Comparison of ENCODE assay signal across 23 mouse cellular contexts in the genomic region with DNA sequence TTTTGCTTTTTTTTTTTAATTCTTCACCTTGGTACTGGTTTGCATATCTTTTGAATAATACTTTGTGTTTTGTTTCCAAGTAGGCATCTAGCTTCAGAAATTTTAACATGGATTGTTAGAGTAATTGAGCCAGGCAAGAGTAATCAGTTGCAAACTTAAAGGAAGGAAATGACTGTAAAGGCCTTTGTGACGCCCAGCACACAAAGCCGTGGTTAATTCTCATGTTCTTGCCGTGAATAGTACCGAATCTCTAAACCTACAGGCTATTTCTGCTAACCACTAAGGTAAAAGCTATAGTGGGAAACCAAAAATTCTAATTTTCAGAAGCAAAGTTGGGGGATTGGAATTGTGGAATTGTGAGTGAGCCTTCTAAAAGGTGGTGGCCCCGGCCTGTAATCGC. TPM values are rescaled to one million over a fixed set of nuclear protein-coding genes. Genes with fewer than 3 reads are reported as not detected.
DNase-seq lines count a peak whose midpoint lies in the region; ATAC-seq and TF ChIP-seq lines count a peak whose summit lies in the region.
"Had no signal": no experiment of that assay in that cellular context is flagged by ENCODE, and none has a peak within 500 bp of the region (broad histone marks: within the 10 kb centered on the region; RNA-seq: fewer than 3 reads in every experiment).

No protein-coding gene starts in this region.

- no peak for TF ChIP-seq CTCF in gastrocnemius, adult 2 months (IDR thresholded peaks at IDR 0.05)
- no peak for TF ChIP-seq CTCF in heart, postnatal 0 days (IDR thresholded peaks at IDR 0.05; ENCODE audit: low read depth)

- DNase-seq in gastrocnemius, adult 2 months: no peak
- no peak for DNase-seq in gastrocnemius, postnatal 36 days
- DNase-seq in heart, postnatal 0 days (ENCODE audit: low spot score): no peak
- no peak for DNase-seq in heart, postnatal 10 days
- peak; percentile 78 for DNase-seq in 416B (ENCODE audit: low read depth)
- no peak for DNase-seq in layer of hippocampus, adult 11-12 months (ENCODE audit: low spot score)
- no peak for DNase-seq in adrenal gland, postnatal 25 days
- DNase-seq: adrenal gland, adult 8-10 months; cerebellum, adult 8-10 months; cerebellum, postnatal 36 days; gastrocnemius, postnatal 14 days; kidney, adult 11 months; kidney, postnatal 36 days; liver; lung, postnatal 36 days; right cerebral cortex, postnatal 4 days; thymus, postnatal 36 days had no signal

- H3K9me3 ChIP-seq in heart, postnatal 0 days (replicated peaks; ENCODE audit: control insufficient read depth, low read length): no peaks in the 10 kb centered on the region
- H3K9me3 ChIP-seq: kidney, embryonic 15.5 days; midbrain, embryonic 10.5 days; stomach, embryonic 15.5 days had no signal

- ATAC-seq in heart, postnatal 0 days (ENCODE audit: insufficient read depth, low read depth): no peak
- ATAC-seq: forebrain, embryonic 16.5 days; hindbrain, postnatal 0 days had no signal

- H3K27ac ChIP-seq in gastrocnemius, adult 2 months: peak overlapping the region; percentile 64
- H3K27ac ChIP-seq in heart, postnatal 0 days (ENCODE audit: low read depth): peak overlapping the region; percentile 49
- peak overlapping the region; percentile 88 for H3K27ac ChIP-seq in brown adipose tissue, adult 24 weeks (replicated peaks; ENCODE audit: low read depth, low read length)
- H3K27ac ChIP-seq: hindbrain, postnatal 0 days; kidney, embryonic 15.5 days; midbrain, embryonic 10.5 days; stomach, embryonic 15.5 days had no signal

- intact Hi-C loops in gastrocnemius, adult 2 months (cut with DNase I): no loop called here
- intact Hi-C loops in gastrocnemius, postnatal 36 days (cut with DNase I): no loop called here
- intact Hi-C loops in heart, postnatal 10 days (cut with DNase I): no loop called here

- no peaks in the 10 kb centered on the region for H3K4me1 ChIP-seq in heart, postnatal 0 days (ENCODE audit: control insufficient read depth, insufficient read depth)
- peaks cover 18% of the 10 kb centered on the region for H3K4me1 ChIP-seq in brown adipose tissue, adult 24 weeks (ENCODE audit: control insufficient read depth, insufficient read depth, insufficient read length, low read length)
- H3K4me1 ChIP-seq: kidney, embryonic 15.5 days; midbrain, embryonic 10.5 days; stomach, embryonic 15.5 days had no signal

- no peak overlapping the region for H3K9ac ChIP-seq in heart, postnatal 0 days (replicated peaks; ENCODE audit: low read depth, low read length)
- H3K9ac ChIP-seq: kidney, embryonic 15.5 days; stomach, embryonic 15.5 days had no signal

- H3K4me3 ChIP-seq in gastrocnemius, adult 2 months: no peak overlapping the region
- no peak overlapping the region for H3K4me3 ChIP-seq in heart, postnatal 0 days (ENCODE audit: low read depth, low read length)
- H3K4me3 ChIP-seq in brown adipose tissue, adult 24 weeks (ENCODE audit: insufficient read depth, low read depth, low read length): no peak overlapping the region
- H3K4me3 ChIP-seq: kidney, embryonic 15.5 days; midbrain, embryonic 10.5 days; stomach, embryonic 15.5 days had no signal

- TF ChIP-seq EP300 in heart, postnatal 0 days (IDR thresholded peaks at IDR 0.05; ENCODE audit: low read depth): no peak

- no peaks in the 10 kb centered on the region for H3K27me3 ChIP-seq in heart, postnatal 0 days (ENCODE audit: control insufficient read depth, insufficient read depth, low read length)
- H3K27me3 ChIP-seq: kidney, embryonic 15.5 days; stomach, embryonic 15.5 days had no signal

- 67% methylated on average over 6 of the region's 6 CpGs for WGBS in heart, postnatal 0 days

- H3K4me2 ChIP-seq in heart, postnatal 0 days (ENCODE audit: low read depth, low read length): no peak overlapping the region
- H3K4me2 ChIP-seq: kidney, embryonic 15.5 days; stomach, embryonic 15.5 days had no signal

- H3K36me3 ChIP-seq in heart, postnatal 0 days (replicated peaks; ENCODE audit: control insufficient read depth, insufficient read depth, low read length): peaks cover 7% of the 10 kb centered on the region; the same call in 1 of the 2 replicates
- H3K36me3 ChIP-seq: stomach, embryonic 15.5 days had no signal

RNA-seq across cellular contexts. Expression of gene Swap70, which starts 8.5 kb away (rescaled TPM):
- total RNA-seq in gastrocnemius, adult 2 months (2021): 1 to 10 TPM; 4.8 to 7.2 TPM
- total RNA-seq in gastrocnemius, postnatal 36 days (2021): 1 to 10 TPM; 4.9 to 6.8 TPM
- 16.5 and 16.9 TPM in 2 replicates for total RNA-seq in heart, postnatal 0 days (2014; rRNA removed; ENCODE audit: low replicate concordance)
- 11.8 and 12.9 TPM in 2 replicates for polyA plus RNA-seq in heart, postnatal 0 days (2015; fragmentation: Nextera tagmentation; extraction: Ambion mirVana)
- total RNA-seq in heart, postnatal 10 days (2021): 10 to 100 TPM; 19.8 to 21.5 TPM
- 4.9 and 5.1 TPM in 2 replicates for polyA plus RNA-seq in brown adipose tissue, adult 24 weeks (2012; ENCODE audit: insufficient read depth, insufficient read length, missing spikeins)
- total RNA-seq in adrenal gland, postnatal 25 days (2021): 16.2 and 26.7 TPM in 2 replicates
